Mouse (Mus musculus) adrenal gland, postnatal 4 days (tissue): ENCODE results near the gene Pabpc1l. TPM values are rescaled to one million over a fixed set of nuclear protein-coding genes. Genes with fewer than 3 reads are reported as not detected.

ENCODE experiments used
- DNase-seq, 2 experiments: peaks; one replicate each; pipeline ENCODE4 v3.0.0; 2021 to 2022; ENCODE audit warnings: low spot score in 2 of 2, mixed read lengths in 2 of 2
- total RNA-seq, 2 experiments: library from RNA; stranded (reverse); gene quantifications; 2 replicates each; pipeline ENCODE4 v1.2.3; 2021

The Pabpc1l gene
- total RNA-seq, 2 experiments from 2014 or later = 3.6 to 3.8 TPM

DNA sequence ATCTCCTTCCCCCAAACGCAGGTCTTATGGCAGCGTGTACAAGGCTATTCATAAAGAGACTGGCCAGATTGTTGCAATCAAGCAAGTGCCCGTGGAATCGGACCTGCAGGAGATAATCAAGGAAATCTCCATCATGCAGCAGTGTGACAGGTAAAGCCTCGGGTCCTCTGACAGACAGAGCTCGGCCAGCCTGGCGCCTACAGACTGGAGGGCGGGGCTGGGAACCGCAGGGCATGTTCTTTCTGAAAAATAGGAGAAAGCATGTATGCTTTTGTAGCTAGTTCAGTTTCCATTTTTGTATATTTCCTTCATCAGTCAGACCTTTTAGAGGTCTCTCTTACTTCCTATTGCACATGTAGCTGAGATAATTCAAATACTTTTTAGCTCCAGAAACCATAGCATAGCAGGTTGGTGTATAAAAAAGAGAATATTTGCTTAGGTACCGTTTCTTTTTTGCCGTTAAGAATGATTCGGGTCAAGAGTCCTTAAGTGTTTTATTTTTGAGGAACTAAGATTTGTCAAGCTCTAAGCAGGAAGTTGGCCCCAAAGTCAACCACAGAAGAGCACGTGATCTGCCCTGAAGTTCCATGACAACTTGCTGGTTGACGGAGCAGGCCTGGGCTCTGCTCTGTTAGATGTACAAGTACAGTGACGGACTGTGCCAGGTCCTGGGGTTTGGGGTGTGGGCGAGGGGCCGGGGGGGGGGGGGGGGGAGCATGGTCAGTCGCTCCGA, 58.5 kb downstream of the Pabpc1l start:
- DNase-seq = no peak

DNA sequence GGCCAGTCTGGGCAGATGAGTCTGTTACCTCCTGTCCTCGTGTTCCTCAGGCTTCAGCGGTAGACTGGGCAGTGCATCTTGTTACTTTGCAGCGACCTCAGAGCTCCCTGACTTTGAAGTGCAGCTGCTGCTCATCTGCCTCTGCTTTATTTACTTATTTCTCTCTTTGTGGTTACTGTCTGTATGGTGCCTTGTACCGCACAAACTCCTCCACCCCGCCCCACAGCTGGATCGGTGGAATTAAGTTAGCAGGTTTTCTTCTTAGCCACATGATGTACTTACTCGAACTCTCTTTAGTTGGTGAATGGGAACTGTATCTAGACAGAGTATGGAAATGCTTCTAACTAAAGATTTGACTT, 59.1 kb downstream of the Pabpc1l start:
- DNase-seq = no peak

DNA sequence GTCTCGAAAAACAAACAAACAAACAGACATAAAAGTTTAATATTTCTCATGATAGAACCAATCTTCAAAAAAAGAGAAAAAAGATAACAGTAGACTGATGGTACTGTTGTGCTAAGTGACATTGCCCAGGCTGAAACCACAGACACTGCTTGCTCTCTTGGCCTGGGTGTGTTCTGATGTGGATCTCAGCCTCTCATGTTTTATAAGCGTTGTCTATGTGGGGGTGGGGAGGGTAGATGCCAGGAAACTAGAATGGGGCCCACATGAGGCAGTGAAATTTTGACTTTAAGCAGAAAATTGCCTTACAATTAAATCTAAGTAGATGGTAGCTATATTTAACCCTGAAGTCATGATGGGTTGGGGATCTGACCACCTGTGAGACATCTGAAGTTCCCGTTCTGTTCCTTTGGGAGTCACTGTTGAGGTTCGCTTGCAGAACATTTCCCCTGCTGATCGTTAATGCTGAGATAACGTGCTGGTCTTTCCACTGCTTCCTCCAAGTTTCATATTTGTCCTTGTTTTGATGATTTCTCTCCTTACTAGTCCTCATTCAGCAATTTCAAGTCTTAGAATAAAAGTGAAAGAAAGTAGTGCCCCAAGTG, 62.3 kb downstream of the Pabpc1l start:
- no peak for DNase-seq

DNA sequence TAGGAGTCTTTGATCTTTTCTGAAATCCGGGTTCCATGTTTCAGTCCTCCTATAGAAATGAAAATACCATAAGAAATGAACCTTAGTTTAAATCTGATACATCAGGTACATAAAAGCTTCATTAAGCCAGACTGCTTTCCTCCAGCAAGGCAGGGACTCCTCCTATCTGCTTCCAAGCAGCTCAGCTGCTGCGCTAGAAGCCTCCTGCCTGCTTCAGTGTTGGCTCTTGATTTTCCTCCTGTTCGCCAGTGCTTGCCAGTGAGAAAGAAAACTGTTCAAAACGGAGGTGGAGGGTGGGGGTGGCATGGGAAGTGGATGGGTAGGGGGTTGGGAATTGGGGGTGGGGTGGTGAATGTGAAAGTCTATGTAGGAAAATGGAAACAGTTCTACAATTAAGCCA, 64.3 kb downstream of the Pabpc1l start:
- DNase-seq = no peak

DNA sequence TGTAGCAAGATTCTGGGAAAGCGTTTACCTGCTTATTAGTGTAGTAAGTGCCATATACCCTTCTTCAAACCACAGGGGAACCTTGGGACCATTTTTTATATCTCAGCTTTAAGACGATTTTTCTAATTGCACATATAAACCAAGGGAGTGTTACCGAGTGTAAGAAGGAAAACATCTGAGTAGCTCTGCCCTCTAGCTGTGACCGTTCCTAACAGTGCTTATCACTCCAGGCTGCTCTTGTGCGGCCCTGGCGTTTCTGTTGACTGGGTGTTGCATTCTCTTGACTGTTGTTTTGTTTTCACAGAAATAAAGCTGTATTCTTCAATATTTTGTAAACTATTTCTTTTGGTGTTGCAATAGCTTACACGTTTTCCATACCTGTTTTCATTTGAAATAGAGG, 68.9 kb downstream of the Pabpc1l start:
- DNase-seq = no peak

DNA sequence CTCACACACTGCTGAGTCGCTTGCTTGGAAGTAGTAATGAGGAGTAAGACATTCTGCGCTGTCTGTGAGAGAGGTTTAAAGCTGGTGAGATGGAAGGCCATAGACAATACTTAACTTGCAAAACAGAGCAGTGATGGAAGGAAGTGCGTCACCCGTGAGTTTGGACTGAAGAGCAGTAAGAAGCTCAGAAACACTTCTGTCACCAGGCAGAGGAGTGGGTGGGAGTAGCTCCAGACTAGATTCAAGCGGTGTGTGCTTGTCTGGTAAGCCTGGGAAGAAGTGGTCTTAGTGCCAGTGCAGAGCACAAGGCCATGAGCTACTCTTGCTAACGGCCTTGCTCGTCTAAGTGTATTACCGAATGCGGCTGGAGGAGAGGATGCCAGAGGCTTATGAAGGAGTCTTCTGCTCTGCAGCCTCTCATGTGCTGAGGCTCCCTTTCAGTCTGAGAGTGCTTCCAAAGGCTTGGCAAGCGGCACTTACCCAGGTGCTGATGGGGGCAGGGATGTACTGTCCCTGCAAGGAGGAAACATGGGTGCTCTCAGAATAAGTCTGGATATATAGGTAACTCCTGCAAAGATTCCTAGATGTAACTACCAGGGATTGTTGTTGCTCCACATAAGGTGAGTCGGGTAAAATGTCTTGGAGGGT, 73.5 kb downstream of the Pabpc1l start:
- no peak for DNase-seq

Other genes with a start within 250 kb of the Pabpc1l start
- gene Ccn5, start 204.6 kb upstream of the Pabpc1l start, total RNA-seq = not detected
- gene Kcnk15, start 171.8 kb upstream of the Pabpc1l start, total RNA-seq = not detected
- 100 to 1,000 TPM; 101 to 103 TPM for gene Rims4, start 106.8 kb upstream of the Pabpc1l start, total RNA-seq
- gene Ywhab, start 30.5 kb upstream of the Pabpc1l start, total RNA-seq = 100 to 1,000 TPM; 260 to 263 TPM
- gene Stk4, start 44.9 kb downstream of the Pabpc1l start, total RNA-seq = 10 to 100 TPM; 33.1 to 34.8 TPM
- gene Tomm34, start 45.7 kb downstream of the Pabpc1l start, total RNA-seq = 10 to 100 TPM; 42.5 to 55.2 TPM
- gene Kcns1, start 145.7 kb downstream of the Pabpc1l start, total RNA-seq = under 1 TPM; 0.20 to 0.40 TPM
- not detected for gene Wfdc5, start 157.3 kb downstream of the Pabpc1l start, total RNA-seq
- gene Wfdc12, start 165.2 kb downstream of the Pabpc1l start, total RNA-seq = not detected
- not detected for gene Wfdc15a, start 174.7 kb downstream of the Pabpc1l start, total RNA-seq
- 1 to 10 TPM in 1 of 2 experiments, not detected in 1; 6.0 TPM for gene Wfdc15b, start 196.2 kb downstream of the Pabpc1l start, total RNA-seq
- not detected for gene Svs2, start 213.0 kb downstream of the Pabpc1l start, total RNA-seq
- gene Svs3b, start 231.2 kb downstream of the Pabpc1l start, total RNA-seq = not detected